Mouse (Mus musculus): ENCODE results near the gene Dpp10.

- TF ChIP-seq GATA1 (IDR thresholded peaks at IDR 0.05; ENCODE audit: borderline replicate concordance, low read length) (no peak), FLI1 (IDR thresholded peaks at IDR 0.05; ENCODE audit: low read length) (no peak)
These were observed at the start of gene Dpp10 for GRCm38 (mm10) chr1:124044925-124045640.
